Mouse (Mus musculus) T-cell, adult 2 months (primary cell): Measurements from ENCODE around the gene Chka.

Source experiments
- DNase-seq: peaks from one replicate; pipeline ENCODE4 v3.0.0; 2022; ENCODE audit warnings: low spot score

Chka gene

GRCm38 (mm10) chr19:3846676-3847604, 4.6 kb upstream of the Chka start:
- DNase-seq, result no peak

DNA sequence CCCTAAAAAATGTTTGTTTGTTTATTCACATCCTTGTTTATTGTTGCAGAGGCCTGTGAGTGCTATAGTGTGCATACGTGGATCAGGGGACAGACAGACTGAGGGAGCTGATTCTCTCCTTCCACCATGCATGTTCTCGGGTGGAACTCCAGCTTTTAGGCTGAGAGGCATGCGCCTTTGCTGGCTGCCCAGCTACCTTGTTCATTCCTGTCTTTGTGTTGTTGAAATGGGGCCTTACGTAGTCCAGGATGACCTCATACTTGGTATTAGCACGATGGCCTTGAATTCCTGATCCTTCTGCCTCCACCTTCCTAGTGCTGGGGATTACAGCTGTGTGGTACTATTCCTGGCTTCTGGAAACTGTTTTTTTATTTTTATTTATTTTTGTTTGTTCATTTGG, 3.9 kb upstream of the Chka start:
- no peak for DNase-seq

- DNase-seq, result no peak
Measured at GRCm38 (mm10) chr19:3848207-3848808, 3.3 kb upstream of the Chka start.

DNA sequence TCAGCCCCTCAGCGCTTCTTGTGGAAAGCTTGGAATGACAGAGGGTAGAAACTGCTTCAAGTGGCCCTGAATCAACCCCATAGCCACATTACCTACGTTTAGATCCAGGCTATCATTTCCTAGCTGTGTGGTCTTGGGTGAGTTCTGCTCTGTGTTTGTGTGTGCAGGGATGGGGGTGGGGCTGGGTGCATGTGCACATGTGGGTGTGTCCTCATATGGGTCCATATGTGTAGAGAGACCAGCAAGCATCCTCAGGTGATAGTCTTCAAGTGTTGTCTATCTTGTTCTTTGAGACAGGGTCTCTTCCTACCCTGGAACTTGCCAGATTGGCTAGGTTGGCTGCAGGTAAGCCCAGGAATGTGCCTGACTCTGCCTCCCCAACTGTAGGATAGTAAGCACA, 2.3 kb upstream of the Chka start:
- DNase-seq, result no peak

DNA sequence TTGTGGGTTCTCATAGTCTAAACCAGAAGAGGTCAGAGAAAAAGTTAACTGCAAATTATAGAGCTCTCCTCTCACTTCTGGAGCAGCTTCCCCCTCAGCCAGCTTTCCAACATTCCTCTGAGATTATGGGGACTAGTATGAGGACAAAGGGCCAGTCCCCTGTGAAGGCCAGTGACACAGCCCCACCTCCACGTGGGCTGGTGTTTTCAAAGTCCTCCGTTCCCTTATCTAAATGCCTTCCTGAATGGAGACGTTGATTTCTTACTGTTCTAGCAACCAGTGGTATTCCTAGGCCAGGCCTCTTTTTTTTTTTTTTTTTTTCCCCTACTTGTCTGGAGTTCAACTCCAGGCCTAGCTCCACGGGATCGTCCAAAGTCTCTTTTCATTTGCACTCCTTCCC, 1.5 kb upstream of the Chka start:
- DNase-seq, result no peak

DNA sequence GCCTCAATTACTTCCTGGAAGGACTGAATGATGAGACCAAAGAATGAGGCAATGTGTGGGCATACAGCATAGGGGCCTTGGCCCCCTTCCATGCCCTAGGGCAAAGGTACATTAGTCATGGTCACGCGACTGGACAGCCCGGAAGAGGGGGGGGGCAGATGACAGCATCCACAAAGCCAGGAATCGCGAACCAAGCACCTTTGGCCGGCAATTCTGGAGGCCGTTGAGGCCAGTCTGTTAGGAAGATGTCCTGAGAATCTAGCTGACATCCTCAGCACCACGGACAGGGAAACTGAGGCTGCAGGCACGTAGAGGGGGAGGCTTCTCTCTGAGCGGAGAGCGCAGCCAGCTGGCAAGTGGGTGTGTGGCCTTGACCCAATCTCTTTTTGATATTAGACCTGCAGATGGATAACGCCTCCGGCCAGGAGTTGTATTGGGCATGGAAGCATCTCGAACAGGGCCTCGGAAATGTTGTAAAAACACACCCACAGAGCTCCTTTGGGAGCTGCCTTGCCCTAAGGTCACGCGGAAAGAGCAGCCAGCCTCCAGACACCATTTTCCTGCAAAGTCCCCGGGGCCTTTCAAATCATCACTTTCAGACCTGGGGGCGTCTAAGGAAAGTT, 615 bp upstream of the Chka start:
- DNase-seq, result peak; percentile 6

DNA sequence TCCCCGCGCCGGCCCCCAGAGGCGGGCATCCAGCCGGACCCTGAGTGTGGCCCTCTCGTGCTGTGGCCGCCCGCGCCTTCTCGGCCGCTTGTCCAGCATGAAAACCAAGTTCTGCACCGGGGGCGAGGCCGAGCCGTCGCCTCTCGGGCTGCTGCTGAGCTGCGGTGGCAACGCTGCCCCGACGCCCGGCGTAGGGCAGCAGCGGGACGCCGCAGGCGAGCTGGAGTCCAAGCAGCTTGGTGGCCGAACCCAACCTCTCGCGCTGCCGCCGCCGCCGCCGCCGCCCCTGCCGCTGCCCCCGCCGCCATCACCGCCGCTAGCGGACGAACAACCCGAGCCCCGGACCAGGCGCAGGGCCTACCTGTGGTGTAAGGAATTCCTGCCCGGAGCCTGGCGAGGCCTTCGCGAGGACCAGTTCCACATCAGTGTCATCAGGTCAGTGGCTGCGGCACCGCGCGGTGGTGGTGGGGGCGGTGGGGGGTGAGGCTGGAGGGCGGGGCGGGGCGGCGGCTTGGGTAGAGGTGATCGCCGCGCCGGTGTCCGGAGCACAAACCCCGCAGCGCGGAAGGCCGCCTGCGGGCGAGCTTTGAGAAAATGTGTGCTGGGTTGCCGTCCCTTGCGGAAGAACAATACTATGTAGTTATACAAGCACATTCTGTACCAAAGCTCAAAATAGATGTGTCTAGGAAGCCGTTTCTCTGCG, 557 bp downstream of the Chka start:
- DNase-seq, result peak; percentile 18

GRCm38 (mm10) chr19:3853121-3853520, 1.5 kb downstream of the Chka start:
- no peak for DNase-seq

DNA sequence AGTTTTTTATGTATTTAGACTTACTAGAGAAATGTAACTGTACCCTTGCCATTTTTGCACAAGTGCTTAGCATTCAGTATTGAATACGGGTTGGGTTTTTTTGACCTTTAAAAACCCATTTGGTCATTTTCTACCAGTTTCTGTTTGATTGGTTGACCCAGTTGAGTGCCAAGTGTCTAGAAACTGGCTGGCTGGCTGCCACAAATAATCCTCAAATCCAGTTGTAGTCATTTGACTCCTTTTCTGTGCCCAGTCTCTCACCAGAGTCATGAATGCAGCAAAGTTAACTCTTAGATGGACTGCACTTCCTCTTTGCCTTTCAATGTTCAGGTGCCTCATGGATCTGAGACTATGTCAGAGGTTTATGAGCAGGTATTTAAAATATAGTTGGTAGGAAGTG, 2.3 kb downstream of the Chka start:
- no peak for DNase-seq

GRCm38 (mm10) chr19:3855091-3855490, 3.5 kb downstream of the Chka start:
- DNase-seq, result no peak

- no peak for DNase-seq
Measured at GRCm38 (mm10) chr19:3855601-3856000, 4.0 kb downstream of the Chka start.

DNA sequence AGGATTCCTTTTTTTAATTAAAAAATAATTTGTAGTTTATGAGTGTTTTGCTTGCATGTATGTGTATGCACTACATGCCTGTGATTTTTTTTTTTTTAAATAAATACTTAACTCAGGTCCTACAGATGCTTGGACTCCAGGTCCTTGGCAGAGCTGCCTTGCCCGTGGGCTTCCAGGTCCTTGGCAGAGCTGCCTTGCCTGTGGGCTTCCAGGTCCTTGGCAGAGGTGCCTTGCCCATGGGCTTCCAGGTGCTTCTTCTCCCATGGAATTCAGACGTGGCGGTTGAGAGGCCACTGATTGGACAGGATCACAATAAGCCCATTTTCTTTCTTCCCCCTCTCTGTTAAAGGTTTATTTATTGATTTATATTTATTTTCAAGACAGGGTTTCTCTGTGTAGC, 5.6 kb downstream of the Chka start:
- no peak for DNase-seq

DNA sequence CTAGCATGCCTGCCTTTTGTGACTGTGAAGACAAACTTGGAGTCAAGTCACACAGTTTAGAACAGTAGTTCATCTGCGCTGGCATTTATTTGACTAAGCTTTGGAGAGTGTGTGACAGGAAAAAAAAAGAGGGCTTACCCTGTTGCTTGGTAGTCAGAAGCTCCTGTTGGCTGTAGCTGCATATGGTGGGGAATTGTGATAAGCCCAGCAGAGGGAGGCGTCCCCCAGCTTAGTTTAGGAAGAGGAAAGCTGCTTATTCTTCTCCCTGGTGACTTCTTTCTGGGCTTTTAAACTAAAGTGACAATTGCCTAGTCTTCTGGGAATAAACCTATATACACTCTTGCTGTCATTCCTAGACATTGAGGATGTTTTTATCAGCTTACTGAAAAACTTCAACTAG, 11.1 kb downstream of the Chka start:
- no peak for DNase-seq

DNA sequence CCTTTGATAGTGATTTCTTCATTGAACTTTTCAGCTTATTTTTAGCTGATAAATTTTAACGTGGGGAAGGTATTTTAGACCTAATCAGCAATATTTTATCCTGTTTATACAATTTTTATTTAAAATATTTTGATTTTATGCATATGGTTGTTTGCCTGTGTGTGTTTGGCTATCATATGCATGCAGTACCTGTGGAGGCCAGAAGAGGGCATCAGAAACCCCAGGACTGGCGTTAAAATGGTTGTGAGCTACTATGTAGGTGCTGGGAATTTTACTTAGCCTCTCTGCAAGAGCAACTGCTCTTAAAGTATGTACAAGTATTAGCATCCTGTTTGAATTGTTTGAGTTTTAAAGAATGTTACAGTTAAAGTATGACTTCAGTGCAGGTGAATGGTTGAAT, 13.4 kb downstream of the Chka start:
- DNase-seq, result no peak

DNA sequence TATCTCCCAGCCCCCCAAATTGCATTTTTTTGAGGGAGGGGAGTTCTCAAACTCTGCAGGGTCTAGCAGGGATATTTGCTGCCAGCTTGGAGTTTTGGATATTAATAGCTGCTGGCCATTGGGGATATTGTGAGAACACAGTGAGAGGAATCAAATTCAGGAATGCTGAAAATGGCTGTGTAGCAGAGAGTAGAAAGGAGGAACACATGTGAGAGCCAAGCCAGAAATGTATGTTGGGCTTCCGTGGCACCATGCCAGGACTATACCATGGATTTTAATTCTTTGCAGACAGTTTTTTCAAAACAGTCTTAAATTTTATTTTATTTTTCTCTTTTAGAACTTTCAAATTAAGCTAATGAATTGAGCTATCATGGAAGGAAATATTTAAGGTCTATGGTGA, 16.7 kb downstream of the Chka start:
- DNase-seq, result no peak

- no peak for DNase-seq
Measured at GRCm38 (mm10) chr19:3871468-3871867, 19.9 kb downstream of the Chka start.

DNA sequence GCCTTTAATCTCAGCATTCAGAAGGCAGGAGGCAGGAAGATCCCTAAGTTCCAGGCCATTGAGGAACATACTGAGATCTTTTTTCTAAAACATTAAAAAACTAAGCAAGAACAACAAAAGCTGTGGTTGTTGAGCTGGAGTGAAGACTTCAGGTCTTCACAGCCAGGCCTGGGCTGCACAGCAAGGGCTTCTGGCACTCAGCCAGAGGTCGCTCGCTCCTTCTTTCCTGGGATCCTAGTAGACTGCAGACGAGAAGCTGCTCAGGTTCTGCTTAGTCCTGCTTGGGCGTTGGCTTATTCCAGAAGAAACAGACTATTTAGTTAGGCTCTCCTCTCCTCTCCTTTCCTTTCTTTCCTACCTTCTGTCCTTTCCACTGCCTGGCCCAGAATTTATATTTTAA, 20.8 kb downstream of the Chka start:
- no peak for DNase-seq

DNA sequence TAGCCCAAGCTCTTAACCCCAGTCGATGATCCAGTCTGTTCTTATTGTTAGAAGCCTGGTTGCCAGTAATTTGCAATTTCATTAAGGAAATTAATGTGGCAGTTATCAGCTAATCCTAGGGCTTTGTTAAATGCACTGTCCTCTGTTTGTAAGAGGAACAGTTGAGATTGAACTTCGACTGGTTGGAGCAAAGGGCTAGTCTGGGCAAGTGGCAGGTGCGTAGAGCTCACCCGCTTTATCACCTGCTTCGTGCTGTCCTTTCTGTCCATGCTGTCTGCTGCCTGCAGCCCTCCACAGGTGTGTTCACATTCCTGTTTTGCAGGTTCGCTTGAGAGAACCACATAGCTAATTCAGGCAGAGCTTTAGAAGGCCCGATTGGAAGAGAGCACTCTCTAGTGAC, 23.5 kb downstream of the Chka start:
- no peak for DNase-seq

- no peak for DNase-seq
Measured at GRCm38 (mm10) chr19:3880054-3880848, 28.7 kb downstream of the Chka start.

GRCm38 (mm10) chr19:3882214-3882613, 30.6 kb downstream of the Chka start:
- no peak for DNase-seq

GRCm38 (mm10) chr19:3884325-3884990, 32.9 kb downstream of the Chka start:
- no peak for DNase-seq
